Mouse (Mus musculus) G1E (cell line): ENCODE measurements around the gene Zfp964. TPM values are rescaled to one million over a fixed set of nuclear protein-coding genes. Genes with fewer than 3 reads are reported as not detected.
"Not testable (repeated sequence)": the region's sequence is repeated elsewhere in the genome, so short reads cannot be mapped to it uniquely, and the experiment has no call there.

ENCODE experiments used
- ATAC-seq: 2 replicates; pipeline ENCODE4 v1.8.0; 2016; ENCODE audit warnings: mild to moderate bottlenecking; ENCODE audit not compliant: insufficient number of reproducible peaks, poor library complexity, low FRiP score, severe bottlenecking; ENCODE audit errors: extremely low read depth
- DNase-seq: peaks from one replicate; pipeline ENCODE4 v3.0.0; 2012; ENCODE audit warnings: low spot score
- H3K27me3 ChIP-seq: 2 replicates; pipeline ENCODE4 v1.6.1; 2012; ENCODE audit warnings: mild to moderate bottlenecking, low read length, inconsistent platforms; ENCODE audit not compliant: insufficient read depth
- H3K36me3 ChIP-seq: replicated peaks from 2 replicates; pipeline ENCODE3; 2012; ENCODE audit warnings: mild to moderate bottlenecking, inconsistent platforms
- H3K4me1 ChIP-seq: 2 replicates; pipeline ENCODE4 v1.6.1; 2012; ENCODE audit warnings: low read depth, low read length, inconsistent platforms, mixed read lengths; ENCODE audit not compliant: insufficient read depth
- H3K4me3 ChIP-seq: 2 replicates; pipeline ENCODE4 v1.5.1; 2012; ENCODE audit warnings: low read depth, mild to moderate bottlenecking, inconsistent platforms, low read length, moderate library complexity, mixed read lengths
- H3K9me3 ChIP-seq: replicated peaks from 2 replicates; pipeline ENCODE4 v1.6.1; 2012; ENCODE audit warnings: inconsistent platforms
- CTCF ChIP-seq: IDR thresholded peaks from 2 replicates; pipeline ENCODE4 v1.5.1; 2012; ENCODE audit warnings: low read depth, low read length, inconsistent platforms, mixed read lengths
- GATA1 ChIP-seq: IDR thresholded peaks from 2 replicates; pipeline ENCODE4 v1.6.1; 2012; ENCODE audit warnings: borderline replicate concordance, low read length, inconsistent platforms, mixed read lengths
- GATA2 ChIP-seq: IDR thresholded peaks from 2 replicates; pipeline ENCODE4 v1.6.1; 2012; ENCODE audit warnings: low read depth, low read length, inconsistent platforms, borderline replicate concordance
- POLR2AphosphoS5 ChIP-seq: IDR thresholded peaks from 2 replicates; pipeline ENCODE4 v1.6.1; 2012; ENCODE audit warnings: low read depth, low read length, inconsistent platforms; ENCODE audit not compliant: insufficient replicate concordance
- TAL1 ChIP-seq: conservative IDR thresholded peaks from 2 replicates; pipeline ENCODE4 v1.6.1; 2012; ENCODE audit warnings: low read depth, low read length, inconsistent platforms, mixed read lengths
- polyA plus RNA-seq: library from polyadenylated mRNA; stranded (reverse); fragments of >175 nt; gene quantifications from 2 replicates; pipeline ENCODE4 v1.2.3, GENCODE M21; 2012
- total RNA-seq, 2 experiments: library from RNA; stranded (forward) in 1 of 2; stranded (reverse) in 1 of 2; fragments of 200-1000 nt in 1 of 2; fragments of >200 nt in 1 of 2; fragmentation: Nextera tagmentation in 1 of 2; gene quantifications; 2 replicates each; pipeline ENCODE4 v1.2.3; 2014 to 2017

Gene Zfp964
- total and polyA plus RNA-seq, 3 experiments: 0.16 to 0.53 TPM; not detected in 1

GRCm38 (mm10) chr8:69701810-69702209, 47.5 kb downstream of the Zfp964 start:
- Histone ChIP-seq H3K36me3 (peaks cover 38% of the 10 kb centered on the region), H3K9me3 (peaks cover 20% of the 10 kb centered on the region), H3K4me3 (no peak overlapping the region), H3K27me3 (no peaks in the 10 kb centered on the region), H3K4me1 (no peaks in the 10 kb centered on the region)
- no peak for DNase-seq
- ATAC-seq: no peak
- TF ChIP-seq TAL1 (no peak), CTCF (no peak), GATA1 (no peak), GATA2 (no peak), POLR2AphosphoS5 (no peak)

- not testable (repeated sequence) for DNase-seq, H3K4me3 ChIP-seq, H3K27me3 ChIP-seq, ATAC-seq
- H3K4me1 ChIP-seq: peaks cover 22% of the 10 kb centered on the region
- peaks cover 26% of the 10 kb centered on the region for H3K9me3 ChIP-seq
- peaks cover 86% of the 10 kb centered on the region for H3K36me3 ChIP-seq
Measured at GRCm38 (mm10) chr8:69710624-69711023, 56.3 kb downstream of the Zfp964 start, which contains the start of gene Zfp869. Zfp869 (minus strand) TSS chr8:69710724.

- Histone ChIP-seq H3K9me3 (peaks cover 7% of the 10 kb centered on the region), H3K4me1 (peaks cover 28% of the 10 kb centered on the region), H3K36me3 (peaks cover 58% of the 10 kb centered on the region), H3K27me3 (no peaks in the 10 kb centered on the region), H3K4me3 (no peak overlapping the region)
- TF ChIP-seq POLR2AphosphoS5 (no peak), TAL1 (no peak), CTCF (no peak), GATA2 (no peak), GATA1 (no peak)
- DNase-seq (no peak), ATAC-seq (no peak)
Measured at GRCm38 (mm10) chr8:69713516-69713915, 59.2 kb downstream of the Zfp964 start.

- TF ChIP-seq TAL1 (no peak), CTCF (no peak), GATA1 (no peak), POLR2AphosphoS5 (no peak), GATA2 (no peak)
- peak overlapping the region; percentile 59; the same call in 1 of the 2 replicates for H3K4me3 ChIP-seq
- H3K4me1 ChIP-seq: peaks cover 28% of the 10 kb centered on the region
- peaks cover 3% of the 10 kb centered on the region; the same call in 1 of the 2 replicates for H3K27me3 ChIP-seq
- H3K36me3 ChIP-seq: peaks cover 39% of the 10 kb centered on the region
- H3K9me3 ChIP-seq: no peaks in the 10 kb centered on the region
- DNase-seq: no peak
- no peak for ATAC-seq
Measured at GRCm38 (mm10) chr8:69715366-69715765, 61.1 kb downstream of the Zfp964 start.

Other genes starting within 250 kb of the Zfp964 start
- gene Gm9495, start 200.9 kb upstream of the Zfp964 start, total RNA-seq (2014; fragmentation: Nextera tagmentation): not detected in 2 replicates
- 0.16 TPM in 1 of 2 replicates, not detected in the other for gene Gm9495, start 200.9 kb upstream of the Zfp964 start, total RNA-seq (2017)
- gene Gm9495, start 200.9 kb upstream of the Zfp964 start, polyA plus RNA-seq: not detected in 2 replicates
- not detected in 2 replicates for gene Gm7697, start 131.5 kb upstream of the Zfp964 start, total RNA-seq (2014; fragmentation: Nextera tagmentation)
- gene Gm7697, start 131.5 kb upstream of the Zfp964 start, total RNA-seq (2017): not detected in 2 replicates
- gene Gm7697, start 131.5 kb upstream of the Zfp964 start, polyA plus RNA-seq: not detected in 2 replicates
- gene Zfp868, start 28.9 kb upstream of the Zfp964 start, total RNA-seq (2014; fragmentation: Nextera tagmentation): 52.1 and 63.8 TPM in 2 replicates
- 27.4 and 28.5 TPM in 2 replicates for gene Zfp868, start 28.9 kb upstream of the Zfp964 start, total RNA-seq (2017)
- gene Zfp868, start 28.9 kb upstream of the Zfp964 start, polyA plus RNA-seq: 1.0 and 1.6 TPM in 2 replicates
- 34.8 and 41.2 TPM in 2 replicates for gene Zfp869, start 56.2 kb downstream of the Zfp964 start, total RNA-seq (2014; fragmentation: Nextera tagmentation)
- gene Zfp869, start 56.2 kb downstream of the Zfp964 start, total RNA-seq (2017): 33.6 and 37.9 TPM in 2 replicates
- gene Zfp869, start 56.2 kb downstream of the Zfp964 start, polyA plus RNA-seq: 1.3 and 1.4 TPM in 2 replicates
- gene Zfp963, start 95.5 kb downstream of the Zfp964 start, total RNA-seq (2014; fragmentation: Nextera tagmentation): 13.4 and 16.4 TPM in 2 replicates
- 6.7 and 7.5 TPM in 2 replicates for gene Zfp963, start 95.5 kb downstream of the Zfp964 start, total RNA-seq (2017)
- gene Zfp963, start 95.5 kb downstream of the Zfp964 start, polyA plus RNA-seq: 0.45 and 0.51 TPM in 2 replicates
- gene Gm20422, start 120.4 kb downstream of the Zfp964 start, total RNA-seq (2014; fragmentation: Nextera tagmentation): not detected in 2 replicates
- gene Gm20422, start 120.4 kb downstream of the Zfp964 start, total RNA-seq (2017): 0.38 TPM in 1 of 2 replicates, not detected in the other
- 0.99 and 1.4 TPM in 2 replicates for gene Gm20422, start 120.4 kb downstream of the Zfp964 start, polyA plus RNA-seq
- 27.8 and 29.8 TPM in 2 replicates for gene Atp13a1, start 136.7 kb downstream of the Zfp964 start, total RNA-seq (2014; fragmentation: Nextera tagmentation)
- gene Atp13a1, start 136.7 kb downstream of the Zfp964 start, total RNA-seq (2017): 17.8 and 23.8 TPM in 2 replicates
- 40.7 and 43.6 TPM in 2 replicates for gene Atp13a1, start 136.7 kb downstream of the Zfp964 start, polyA plus RNA-seq
- 32.8 and 36.6 TPM in 2 replicates for gene Zfp866, start 136.7 kb downstream of the Zfp964 start, total RNA-seq (2014; fragmentation: Nextera tagmentation)
- 35.3 and 35.4 TPM in 2 replicates for gene Zfp866, start 136.7 kb downstream of the Zfp964 start, total RNA-seq (2017)
- 1.2 and 1.9 TPM in 2 replicates for gene Zfp866, start 136.7 kb downstream of the Zfp964 start, polyA plus RNA-seq
- 60.0 and 61.2 TPM in 2 replicates for gene Gmip, start 154.2 kb downstream of the Zfp964 start, total RNA-seq (2014; fragmentation: Nextera tagmentation)
- 45.2 and 48.0 TPM in 2 replicates for gene Gmip, start 154.2 kb downstream of the Zfp964 start, total RNA-seq (2017)
- 53.2 and 85.2 TPM in 2 replicates for gene Gmip, start 154.2 kb downstream of the Zfp964 start, polyA plus RNA-seq
- gene Lpar2, start 167.9 kb downstream of the Zfp964 start, total RNA-seq (2014; fragmentation: Nextera tagmentation): 2.5 and 4.3 TPM in 2 replicates
- 1.5 and 1.8 TPM in 2 replicates for gene Lpar2, start 167.9 kb downstream of the Zfp964 start, total RNA-seq (2017)
- gene Lpar2, start 167.9 kb downstream of the Zfp964 start, polyA plus RNA-seq: 0.65 and 0.69 TPM in 2 replicates
- 2.0 and 2.2 TPM in 2 replicates for gene Pbx4, start 178.0 kb downstream of the Zfp964 start, total RNA-seq (2014; fragmentation: Nextera tagmentation)
- gene Pbx4, start 178.0 kb downstream of the Zfp964 start, total RNA-seq (2017): 3.7 and 4.4 TPM in 2 replicates
- gene Pbx4, start 178.0 kb downstream of the Zfp964 start, polyA plus RNA-seq: 2.0 and 2.8 TPM in 2 replicates
- gene Cilp2, start 233.2 kb downstream of the Zfp964 start, total RNA-seq (2014; fragmentation: Nextera tagmentation): not detected in 2 replicates
- under 0.01 TPM in 1 of 2 replicates, not detected in the other for gene Cilp2, start 233.2 kb downstream of the Zfp964 start, total RNA-seq (2017)
- 0.01 and 0.03 TPM in 2 replicates for gene Cilp2, start 233.2 kb downstream of the Zfp964 start, polyA plus RNA-seq
- gene Tssk6, start 247.7 kb downstream of the Zfp964 start, total RNA-seq (2014; fragmentation: Nextera tagmentation): not detected in 2 replicates
- gene Tssk6, start 247.7 kb downstream of the Zfp964 start, total RNA-seq (2017): 0.22 TPM in 1 of 2 replicates, not detected in the other
- 0.12 and 0.15 TPM in 2 replicates for gene Tssk6, start 247.7 kb downstream of the Zfp964 start, polyA plus RNA-seq
- gene Ndufa13, start 248.1 kb downstream of the Zfp964 start, total RNA-seq (2014; fragmentation: Nextera tagmentation): 64.6 and 85.0 TPM in 2 replicates
- gene Ndufa13, start 248.1 kb downstream of the Zfp964 start, total RNA-seq (2017): 111 and 124 TPM in 2 replicates
- gene Ndufa13, start 248.1 kb downstream of the Zfp964 start, polyA plus RNA-seq: 119 and 158 TPM in 2 replicates
- gene Yjefn3, start 248.2 kb downstream of the Zfp964 start, total RNA-seq (2014; fragmentation: Nextera tagmentation): 7.3 TPM in 1 of 2 replicates, not detected in the other
- 2.1 TPM in 2 replicates for gene Yjefn3, start 248.2 kb downstream of the Zfp964 start, total RNA-seq (2017)
- 1.8 and 2.3 TPM in 2 replicates for gene Yjefn3, start 248.2 kb downstream of the Zfp964 start, polyA plus RNA-seq